Mouse (Mus musculus) megakaryocyte, embryonic 14.5 days (primary cell): ENCODE data around the gene Tshz2.

Experiments used
- FLI1 ChIP-seq: IDR thresholded peaks from 2 replicates; pipeline ENCODE4 v1.6.1; 2012; ENCODE audit warnings: low read length, inconsistent platforms, mixed read lengths
- GATA1 ChIP-seq: IDR thresholded peaks from 3 replicates; pipeline ENCODE4 v1.6.1; 2012; ENCODE audit warnings: mixed read lengths, low read length, inconsistent platforms, borderline replicate concordance

DNA sequence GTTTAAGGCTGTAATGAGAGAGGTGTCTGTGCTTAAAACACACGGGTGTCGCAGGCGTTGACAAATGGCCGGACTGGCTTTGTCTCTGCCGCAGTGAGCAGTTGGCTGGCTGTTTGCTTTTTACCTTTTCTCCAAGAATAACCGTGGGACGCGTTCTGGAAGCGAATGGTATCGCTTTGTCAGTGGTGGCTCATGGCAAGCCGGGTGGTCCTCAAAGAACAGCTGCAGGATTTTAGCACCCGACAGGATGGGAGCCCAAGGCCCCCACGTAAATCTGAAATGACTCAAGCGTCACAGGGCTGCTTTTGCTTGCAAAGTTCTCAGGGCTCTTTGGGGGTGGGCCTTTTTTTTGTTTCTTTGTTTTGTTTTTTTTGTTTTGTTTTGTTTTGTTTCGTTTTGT, 193.5 kb downstream of the Tshz2 start:
- TF ChIP-seq GATA1 = no peak
- TF ChIP-seq FLI1 = no peak
